ENCODE assay signal across 8 mouse cellular contexts in genomic region chrX:73593212-73593611, GRCm38 (mm10). TPM values are rescaled to one million over a fixed set of nuclear protein-coding genes. Genes with fewer than 3 reads are reported as not detected.
A peak's percentile ranks its signal among the peaks of the same experiment; 100 is the strongest.
DNase-seq lines count a peak whose midpoint lies in the region; ATAC-seq and TF ChIP-seq lines count a peak whose summit lies in the region.

No protein-coding gene starts in this region.

- no peak for DNase-seq in cerebellum, adult 2 months
- no peak for DNase-seq in cerebellum, adult 9-11 months
- DNase-seq in spleen, postnatal 36 days (ENCODE audit: low spot score in 2 of 2): peak; percentile 19 to 46
- no peak for DNase-seq in spleen, postnatal 14 days (ENCODE audit: low spot score in 2 of 2)
- no peak for DNase-seq in ovary, postnatal 14 days (ENCODE audit: low spot score)
- DNase-seq in layer of hippocampus, adult 9-10 months (ENCODE audit: low spot score): no peak

- no peak overlapping the region for H3K9ac ChIP-seq in intestine, embryonic 16.5 days (ENCODE audit: low read depth, low read length)

- no peak overlapping the region for H3K4me2 ChIP-seq in intestine, embryonic 16.5 days (ENCODE audit: low read depth, low read length)

- H3K36me3 ChIP-seq in intestine, embryonic 16.5 days (ENCODE audit: control insufficient read depth, insufficient read depth, low read length): no peaks in the 10 kb centered on the region

- TF ChIP-seq POLR2A in cerebellum, adult 2 months (IDR thresholded peaks at IDR 0.05; ENCODE audit: borderline replicate concordance, insufficient read depth, low read length): no peak

- H3K4me1 ChIP-seq in cerebellum, adult 2 months (ENCODE audit: control insufficient read depth, insufficient read depth, low read length): no peaks in the 10 kb centered on the region
- peaks cover 2% of the 10 kb centered on the region; the same call in 1 of the 2 replicates for H3K4me1 ChIP-seq in intestine, embryonic 16.5 days (ENCODE audit: control insufficient read depth, insufficient read depth, low read length)

- peak; percentile 67 for ATAC-seq in intestine, embryonic 16.5 days
- peak; percentile 89 for ATAC-seq in megakaryocyte, adult 5-6 weeks (ENCODE audit: poor library complexity, severe bottlenecking)

- no peak overlapping the region for H3K27ac ChIP-seq in cerebellum, adult 2 months (ENCODE audit: insufficient read depth, low read length)
- no peak overlapping the region for H3K27ac ChIP-seq in intestine, embryonic 16.5 days (ENCODE audit: low read length)

- no peaks in the 10 kb centered on the region for H3K27me3 ChIP-seq in cerebellum, adult 2 months (ENCODE audit: control insufficient read depth, insufficient read depth, low read length)
- no peaks in the 10 kb centered on the region for H3K27me3 ChIP-seq in intestine, embryonic 16.5 days (replicated peaks; ENCODE audit: control insufficient read depth, insufficient read depth, low read length)

- peak; percentile 59; the same call in 1 of the 2 replicates for TF ChIP-seq CTCF in cerebellum, adult 2 months (IDR thresholded peaks at IDR 0.05; ENCODE audit: borderline replicate concordance, insufficient read depth, low read depth, low read length)

- H3K9me3 ChIP-seq in intestine, embryonic 16.5 days (ENCODE audit: control insufficient read depth, low read length): no peaks in the 10 kb centered on the region

- WGBS in cerebellum, adult 2 months: 31% methylated on average over 6 of the region's 6 CpGs
- 25% methylated on average over 6 of the region's 6 CpGs for WGBS in intestine, embryonic 16.5 days

- H3K4me3 ChIP-seq in cerebellum, adult 2 months (replicated peaks; ENCODE audit: insufficient read depth, low read depth, low read length): no peak overlapping the region
- H3K4me3 ChIP-seq in intestine, embryonic 16.5 days (ENCODE audit: low read length): no peak overlapping the region

RNA-seq across cellular contexts. Expression of gene Dusp9, which starts 46.0 kb away (rescaled TPM):
- 0.43 and 0.52 TPM in 2 replicates for polyA plus RNA-seq in cerebellum, adult 2 months (2012; rRNA removed)
- 6.7 and 7.3 TPM in 2 replicates for polyA plus RNA-seq in intestine, embryonic 16.5 days (2015; fragmentation: Nextera tagmentation; extraction: Ambion mirVana)
- total RNA-seq in megakaryocyte, adult 5-6 weeks (2015): 0.11 and 0.13 TPM in 2 replicates
- 0.16 TPM in 1 of 2 replicates, not detected in the other for total RNA-seq in megakaryocyte, adult 5-6 weeks (2017)

Comparison
In these comparisons a context has a peak if more than half of its experiments do, and no peak if none do; other contexts are left out.
1. DNase-seq: peak in spleen, postnatal 36 days (2 of 2); none in cerebellum, adult 2 months (0 of 2), cerebellum, adult 9-11 months (single experiment), spleen, postnatal 14 days (0 of 2), ovary, postnatal 14 days (single experiment) and layer of hippocampus, adult 9-10 months (single experiment).